Mouse (Mus musculus): ENCODE data around the gene Yipf4. TPM values are rescaled to one million over a fixed set of nuclear protein-coding genes. Genes with fewer than 3 reads are reported as not detected.

The Yipf4 gene
- total and polyA plus RNA-seq, 2 experiments from 2014 or later = 41.8 to 51.7 TPM

GRCm38 (mm10) chr17:74527729-74528607, 38.7 kb downstream of the Yipf4 start, which contains the start of gene Birc6:
Birc6 (plus strand) TSS chr17:74528295.
- H3K4me1 ChIP-seq (ENCODE audit: insufficient read depth, low read length) = 0 out of 2 replicates have a peak, but pooled peaks cover 6% of the 10 kb centered on the region
- H3K4me2 ChIP-seq (ENCODE audit: low read depth, low read length, poor library complexity, severe bottlenecking) = peak within 1 kb of the TSS; percentile 76
- H3K9ac ChIP-seq (replicated peaks; ENCODE audit: low read length, poor library complexity, severe bottlenecking) = peak within 1 kb of the TSS; percentile 100
- WGBS = under 1% methylated on average over 65 of the region's 71 CpGs
- DNase-seq (ENCODE audit: low spot score) (peak; percentile 99), ATAC-seq (ENCODE audit: low FRiP score) (peak; percentile 98)
- peak; percentile 29; the same call in 1 of the 2 replicates for TF ChIP-seq CTCF (IDR thresholded peaks at IDR 0.05)
- peak within 1 kb of the TSS; percentile 98 for H3K4me3 ChIP-seq (ENCODE audit: low read depth, low read length)
- no peaks in the 10 kb centered on the region for H3K9me3 ChIP-seq (ENCODE audit: low read length)
- H3K27me3 ChIP-seq (ENCODE audit: insufficient read depth, low read length) = no peaks in the 10 kb centered on the region
- no peaks in the 10 kb centered on the region for H3K36me3 ChIP-seq (ENCODE audit: insufficient read depth, low read length)
- H3K27ac ChIP-seq (ENCODE audit: low read depth, low read length) = peak within 1 kb of the TSS; percentile 98

GRCm38 (mm10) chr17:74528648-74529532, 39.6 kb downstream of the Yipf4 start:
- WGBS = under 1% methylated on average over 71 of the region's 72 CpGs

GRCm38 (mm10) chr17:74529533-74529824, 40.2 kb downstream of the Yipf4 start:
- H3K27ac ChIP-seq (ENCODE audit: low read depth, low read length) = 0 out of 2 replicates have a peak overlapping the region, but pooled peaks have one; percentile 98

More at GRCm38 (mm10) chr17:74528648-74529532, 39.6 kb downstream of the Yipf4 start:
- Histone ChIP-seq H3K36me3 (ENCODE audit: insufficient read depth, low read length) (no peaks in the 10 kb centered on the region), H3K27ac (ENCODE audit: low read depth, low read length) (peak overlapping the region; percentile 98), H3K4me3 (ENCODE audit: low read depth, low read length) (peak overlapping the region; percentile 98), H3K9ac (replicated peaks; ENCODE audit: low read length, poor library complexity, severe bottlenecking) (peak overlapping the region; percentile 100), H3K4me1 (ENCODE audit: insufficient read depth, low read length) (0 out of 2 replicates have a peak, but pooled peaks cover 6% of the 10 kb centered on the region), H3K9me3 (ENCODE audit: low read length) (no peaks in the 10 kb centered on the region), H3K4me2 (ENCODE audit: low read depth, low read length, poor library complexity, severe bottlenecking) (peak overlapping the region; percentile 76), H3K27me3 (ENCODE audit: insufficient read depth, low read length) (no peaks in the 10 kb centered on the region)
- peak; percentile 51 for ATAC-seq (ENCODE audit: low FRiP score)
- TF ChIP-seq CTCF (IDR thresholded peaks at IDR 0.05) = no peak
- peak; percentile 12 for DNase-seq (ENCODE audit: low spot score)

GRCm38 (mm10) chr17:74534971-74535370, 45.7 kb downstream of the Yipf4 start:
- no peak overlapping the region for H3K27ac ChIP-seq (ENCODE audit: low read depth, low read length)
- 94% methylated on average over 4 of the region's 4 CpGs for WGBS
- H3K27me3 ChIP-seq (ENCODE audit: insufficient read depth, low read length) = no peaks in the 10 kb centered on the region
- DNase-seq (ENCODE audit: low spot score) (no peak), ATAC-seq (ENCODE audit: low FRiP score) (no peak)
- 0 out of 2 replicates have a peak, but pooled peaks cover 2% of the 10 kb centered on the region for H3K4me1 ChIP-seq (ENCODE audit: insufficient read depth, low read length)
- no peaks in the 10 kb centered on the region for H3K36me3 ChIP-seq (ENCODE audit: insufficient read depth, low read length)
- H3K9ac ChIP-seq (replicated peaks; ENCODE audit: low read length, poor library complexity, severe bottlenecking) = no peak overlapping the region
- H3K4me3 ChIP-seq (ENCODE audit: low read depth, low read length) = no peak overlapping the region
- no peaks in the 10 kb centered on the region for H3K9me3 ChIP-seq (ENCODE audit: low read length)
- no peak overlapping the region for H3K4me2 ChIP-seq (ENCODE audit: low read depth, low read length, poor library complexity, severe bottlenecking)
- no peak for TF ChIP-seq CTCF (IDR thresholded peaks at IDR 0.05)

More at GRCm38 (mm10) chr17:74529533-74529824, 40.2 kb downstream of the Yipf4 start:
- peak overlapping the region; percentile 100 for H3K9ac ChIP-seq (replicated peaks; ENCODE audit: low read length, poor library complexity, severe bottlenecking)
- 21% methylated on average over 3 of the region's 3 CpGs for WGBS
- TF ChIP-seq CTCF (IDR thresholded peaks at IDR 0.05) = no peak
- H3K36me3 ChIP-seq (ENCODE audit: insufficient read depth, low read length) = no peaks in the 10 kb centered on the region
- peak overlapping the region; percentile 98 for H3K4me3 ChIP-seq (ENCODE audit: low read depth, low read length)
- H3K27me3 ChIP-seq (ENCODE audit: insufficient read depth, low read length) = no peaks in the 10 kb centered on the region
- DNase-seq (ENCODE audit: low spot score) = no peak
- ATAC-seq (ENCODE audit: low FRiP score) = no peak
- H3K9me3 ChIP-seq (ENCODE audit: low read length) = no peaks in the 10 kb centered on the region
- peak overlapping the region; percentile 76 for H3K4me2 ChIP-seq (ENCODE audit: low read depth, low read length, poor library complexity, severe bottlenecking)
- H3K4me1 ChIP-seq (ENCODE audit: insufficient read depth, low read length) = 0 out of 2 replicates have a peak, but pooled peaks cover 6% of the 10 kb centered on the region

GRCm38 (mm10) chr17:74537526-74537925, 48.2 kb downstream of the Yipf4 start:
- 67% methylated on average over 1 of the region's 1 CpGs for WGBS
- no peaks in the 10 kb centered on the region for H3K9me3 ChIP-seq (ENCODE audit: low read length)
- ATAC-seq (ENCODE audit: low FRiP score) (no peak), DNase-seq (ENCODE audit: low spot score) (no peak)
- H3K36me3 ChIP-seq (ENCODE audit: insufficient read depth, low read length) = no peaks in the 10 kb centered on the region
- TF ChIP-seq CTCF (IDR thresholded peaks at IDR 0.05) = no peak
- no peak overlapping the region for H3K27ac ChIP-seq (ENCODE audit: low read depth, low read length)
- no peak overlapping the region for H3K9ac ChIP-seq (replicated peaks; ENCODE audit: low read length, poor library complexity, severe bottlenecking)
- no peak overlapping the region for H3K4me2 ChIP-seq (ENCODE audit: low read depth, low read length, poor library complexity, severe bottlenecking)
- no peaks in the 10 kb centered on the region for H3K27me3 ChIP-seq (ENCODE audit: insufficient read depth, low read length)
- no peak overlapping the region for H3K4me3 ChIP-seq (ENCODE audit: low read depth, low read length)
- no peaks in the 10 kb centered on the region for H3K4me1 ChIP-seq (ENCODE audit: insufficient read depth, low read length)

Data from midbrain, postnatal 0 days (tissue).